Mouse (Mus musculus) cortical plate, adult 2 months (tissue): ENCODE data around the gene Tle3.

Experiments
- CTCF ChIP-seq: fragments of 200-500 bp; IDR thresholded peaks from 2 replicates; pipeline ENCODE4 v1.5.1; 2011; ENCODE audit warnings: mild to moderate bottlenecking, control low read depth, low read length; ENCODE audit not compliant: insufficient read depth; ENCODE audit errors: extremely low read depth
- POLR2A ChIP-seq: fragments of 200-500 bp; IDR thresholded peaks from 2 replicates; pipeline ENCODE4 v1.6.1; 2011; ENCODE audit warnings: mild to moderate bottlenecking, low read length, control low read depth; ENCODE audit not compliant: insufficient read depth; ENCODE audit errors: extremely low read depth

DNA sequence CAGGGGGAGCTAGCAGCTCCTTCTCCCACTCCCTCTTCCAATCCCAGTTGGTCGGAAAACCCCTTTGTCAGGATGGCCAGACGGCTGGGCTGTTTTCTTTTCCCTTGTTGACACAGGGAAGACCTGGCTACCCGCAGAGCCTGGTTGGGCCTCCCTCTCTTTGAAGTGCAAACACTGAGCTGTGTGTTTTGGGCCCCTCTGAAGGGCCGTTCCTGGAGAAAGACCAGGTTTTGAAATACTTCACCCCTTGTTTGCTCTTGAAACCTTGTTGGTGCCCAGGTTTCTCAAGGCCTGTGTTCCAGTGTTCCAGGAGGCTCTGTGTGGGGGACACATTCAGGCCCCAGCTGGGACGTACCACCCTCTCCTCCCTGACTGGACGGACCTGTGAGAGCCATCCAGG lies 32.9 kb upstream of the Tle3 start:
- TF ChIP-seq CTCF, result no peak
- no peak for TF ChIP-seq POLR2A
